Mouse (Mus musculus): Measurements from ENCODE around the gene Heph.

GRCm38 (mm10) chrX:96456201-96456963, 1.2 kb downstream of the Heph start, which contains the start of gene Hsf3:
- TF ChIP-seq CTCF (IDR thresholded peaks at IDR 0.05) (no peak), EP300 (IDR thresholded peaks at IDR 0.05) (no peak)

Data from lung, postnatal 0 days (tissue).